Mouse (Mus musculus) T-helper 17 cell (primary cell): ENCODE data around the gene 4930404H24Rik.

ENCODE experiments used
- in situ Hi-C, 2 experiments: fragments of 300-600 bp; cut with MboI, MseI; formaldehyde crosslinking; loops; 1 replicate in 1 of 2; 2 replicates in 1 of 2; pipeline ENCODE4 v1.15.1; 2025; ENCODE audit warnings: high pct_unique_total_duplicates in 2 of 2

4930404H24Rik gene

DNA sequence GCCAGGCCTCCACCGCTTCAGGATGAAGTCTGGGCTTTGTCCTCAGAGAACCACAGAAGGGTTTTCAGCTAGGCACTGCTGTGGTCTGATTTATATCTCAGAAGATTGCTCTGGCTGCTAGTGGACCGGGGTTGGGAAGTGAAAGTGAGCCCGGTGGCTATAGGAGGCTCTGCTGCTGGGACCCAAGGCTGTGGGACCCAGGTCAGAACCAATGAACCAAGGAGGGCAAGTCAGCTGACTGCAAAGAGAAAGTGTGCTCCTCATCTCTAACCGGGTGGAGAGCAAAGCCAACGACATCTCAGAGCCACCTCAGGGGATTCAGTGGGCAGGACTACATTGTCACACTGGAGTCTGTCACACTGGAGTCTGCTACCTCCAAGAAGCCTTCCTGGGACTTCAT is 13.8 kb downstream of the 4930404H24Rik start:
- in situ Hi-C loops: no loop called here

DNA sequence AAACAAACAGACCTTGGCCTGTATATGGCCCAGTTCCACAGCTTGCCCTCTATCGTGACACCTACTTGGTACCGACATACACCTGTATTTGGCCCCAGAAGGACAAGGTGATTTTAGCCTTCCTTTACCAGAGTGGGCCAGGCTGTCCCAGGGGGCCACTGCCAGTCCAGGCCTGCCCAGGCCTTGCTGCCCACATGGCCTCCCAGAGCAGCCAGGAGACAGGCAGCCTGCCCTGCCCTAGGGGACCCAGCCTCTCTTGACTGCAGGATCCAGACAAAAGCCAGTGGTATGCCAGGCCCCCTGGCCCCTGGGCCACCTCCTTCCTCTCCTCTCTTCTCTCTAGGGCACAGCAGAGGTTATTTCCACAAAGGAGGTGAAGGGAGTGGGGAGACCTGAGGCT is 15.4 kb downstream of the 4930404H24Rik start:
- in situ Hi-C loops: no loop called here

DNA sequence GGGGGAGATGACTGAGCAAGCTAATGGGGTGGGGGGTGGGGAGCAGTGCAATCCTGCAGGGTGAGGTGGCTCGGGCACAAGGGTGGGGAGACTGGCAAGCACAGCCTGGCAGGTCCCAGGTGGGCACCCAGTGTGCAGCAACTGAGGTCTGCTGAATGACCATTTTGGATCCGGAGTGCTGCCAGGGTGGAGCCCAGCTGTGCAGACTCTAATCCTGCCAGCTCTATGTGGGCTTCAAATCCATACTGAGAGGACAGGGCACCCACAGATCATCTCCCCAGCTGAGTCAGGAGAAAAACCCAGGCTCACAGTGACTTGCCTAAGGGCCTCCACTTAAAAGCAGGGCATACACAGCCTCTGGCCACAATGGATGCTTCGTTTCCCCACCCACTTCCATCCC is 15.8 kb downstream of the 4930404H24Rik start:
- in situ Hi-C loops: no loop called here

DNA sequence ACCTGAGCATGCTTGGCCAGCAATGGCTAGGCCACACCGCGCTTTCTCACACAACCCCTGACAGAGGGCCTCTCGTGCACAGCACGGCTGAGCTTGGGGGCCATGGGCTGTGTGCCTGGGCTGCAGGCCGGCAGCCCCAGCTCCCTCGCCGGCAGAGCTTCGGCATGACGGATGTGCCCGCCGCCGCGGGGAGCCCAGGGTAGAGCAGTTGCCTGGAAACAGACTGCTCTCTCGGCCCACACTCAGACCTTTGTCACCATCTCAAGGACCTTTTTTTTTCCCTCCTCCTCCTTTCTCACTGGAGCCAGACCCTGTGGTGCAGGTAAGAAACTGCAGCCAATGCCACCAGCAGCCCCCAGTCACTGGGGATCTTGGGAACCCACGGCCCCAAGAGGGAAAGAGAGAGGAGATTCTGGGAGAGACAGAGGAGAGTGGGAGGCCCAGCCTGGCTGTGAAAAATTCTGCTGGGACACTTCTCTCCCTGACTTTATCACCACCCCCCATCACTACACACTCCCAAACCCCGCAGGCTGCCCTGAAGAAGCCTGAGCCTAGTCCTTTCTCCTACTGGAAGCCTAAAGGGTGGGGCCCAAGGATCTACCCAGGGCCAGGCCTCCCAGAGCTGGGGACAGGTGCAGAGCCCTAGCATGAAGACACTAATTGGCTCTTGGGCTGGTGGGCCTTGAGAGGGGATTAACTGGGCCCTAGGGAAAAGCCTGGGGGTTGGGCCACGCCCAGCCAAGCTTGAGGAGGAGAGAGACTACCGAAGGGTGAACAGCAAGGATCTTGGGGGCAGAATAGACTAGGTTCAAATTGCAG is 16.8 kb downstream of the 4930404H24Rik start:
- in situ Hi-C loops: no loop called here

DNA sequence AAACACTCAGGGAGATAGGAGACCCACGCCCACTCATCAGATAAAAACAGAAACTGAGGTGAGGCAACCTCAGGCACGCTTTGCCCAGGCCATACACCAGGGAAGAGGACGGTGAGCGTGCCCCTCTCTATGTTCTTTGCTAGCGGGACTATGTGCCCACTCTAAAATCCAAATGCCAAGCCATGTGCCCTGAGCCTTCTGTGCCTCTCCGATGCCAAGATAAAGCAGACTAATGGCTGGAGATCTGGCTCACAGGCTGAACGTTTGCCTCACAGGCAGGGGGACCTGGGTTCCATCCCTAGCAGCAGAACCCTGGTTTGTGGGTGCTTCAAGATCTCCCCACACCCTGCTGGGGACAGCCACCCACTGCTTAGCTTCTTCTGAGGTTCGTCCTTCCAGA is 17.5 kb downstream of the 4930404H24Rik start:
- in situ Hi-C loops: no loop called here

DNA sequence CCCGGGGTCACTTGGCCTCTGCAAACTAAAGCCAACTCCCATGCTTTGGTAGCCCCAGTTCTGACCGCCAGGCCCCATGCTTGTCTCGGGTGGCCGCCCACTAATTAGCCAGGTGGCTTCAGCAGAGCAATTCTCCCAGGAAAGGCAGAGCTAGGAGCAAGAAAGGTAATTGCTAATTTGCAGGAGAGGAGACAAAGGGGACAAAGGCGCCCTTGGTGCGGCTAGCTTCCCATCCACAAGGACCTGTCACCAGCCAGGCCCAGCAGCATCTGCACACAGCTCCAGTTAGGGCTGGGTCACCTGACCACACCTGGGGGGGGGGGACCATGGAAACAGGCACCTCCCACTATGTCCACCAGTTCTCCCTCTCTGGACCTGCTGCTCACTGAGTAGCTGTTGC is 19.0 kb downstream of the 4930404H24Rik start:
- in situ Hi-C loops: no loop called here

DNA sequence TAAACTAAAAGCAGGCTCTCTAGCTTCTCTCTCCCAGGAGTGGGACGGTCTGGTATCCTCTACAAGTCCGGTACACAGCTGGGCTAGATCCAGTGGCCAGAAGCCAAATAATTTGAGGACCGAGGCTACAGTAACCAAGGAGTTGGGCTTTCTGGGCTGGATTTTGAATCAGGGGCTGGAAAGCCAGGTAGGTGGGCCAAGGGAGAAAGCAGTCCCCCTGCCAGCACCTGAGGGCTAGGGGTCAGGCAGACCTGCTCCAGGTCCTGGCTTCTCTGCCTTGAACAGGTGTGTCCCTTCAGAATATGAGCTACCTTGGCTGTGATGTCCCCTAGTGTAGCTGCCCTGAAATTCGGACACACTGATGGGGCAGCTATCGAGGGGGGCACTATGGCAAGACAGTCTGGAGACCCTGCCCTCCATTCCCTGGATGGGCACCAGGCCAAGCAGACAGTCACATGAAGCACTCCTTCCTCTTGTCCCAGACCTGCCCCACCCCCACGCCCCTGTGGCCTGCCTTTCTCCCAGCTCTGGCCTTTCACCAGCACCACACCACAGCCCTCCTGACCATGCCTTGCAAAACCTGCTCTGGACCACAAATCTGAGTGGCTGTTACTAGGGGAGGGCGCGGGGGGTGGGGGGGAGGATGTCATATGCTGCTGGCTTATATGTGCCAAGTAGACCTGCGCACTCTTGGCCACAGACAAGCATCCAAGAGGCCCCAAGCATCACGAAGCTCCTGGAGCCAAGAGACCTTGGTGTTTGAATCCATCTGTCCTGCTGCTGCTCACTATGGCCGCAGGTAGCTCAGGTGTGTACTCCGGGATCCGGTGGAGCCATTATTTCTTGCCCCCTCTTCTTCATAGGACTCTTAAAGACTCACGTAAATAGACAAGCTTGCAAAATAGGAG is 20.1 kb downstream of the 4930404H24Rik start:
- in situ Hi-C loops: no loop called here

DNA sequence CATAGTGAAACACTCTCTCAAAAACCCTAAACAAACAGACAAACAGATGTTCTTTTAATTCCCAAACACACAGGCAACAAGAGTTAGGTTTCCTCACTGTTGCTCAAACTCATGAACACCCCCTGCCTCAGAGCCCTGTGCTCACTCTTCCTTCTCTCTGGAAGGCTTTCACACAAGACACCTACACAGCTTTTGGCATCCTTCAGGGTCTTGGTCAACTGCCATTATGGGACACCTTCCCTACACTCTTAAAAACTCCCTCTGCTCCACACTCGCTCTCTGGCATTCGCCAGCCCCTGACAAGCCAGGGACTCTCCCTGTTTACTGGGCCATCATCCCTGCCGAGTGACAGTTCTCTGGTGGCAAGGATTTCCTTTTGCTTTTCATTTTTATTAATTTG is 21.4 kb downstream of the 4930404H24Rik start:
- in situ Hi-C loops: no loop called here

DNA sequence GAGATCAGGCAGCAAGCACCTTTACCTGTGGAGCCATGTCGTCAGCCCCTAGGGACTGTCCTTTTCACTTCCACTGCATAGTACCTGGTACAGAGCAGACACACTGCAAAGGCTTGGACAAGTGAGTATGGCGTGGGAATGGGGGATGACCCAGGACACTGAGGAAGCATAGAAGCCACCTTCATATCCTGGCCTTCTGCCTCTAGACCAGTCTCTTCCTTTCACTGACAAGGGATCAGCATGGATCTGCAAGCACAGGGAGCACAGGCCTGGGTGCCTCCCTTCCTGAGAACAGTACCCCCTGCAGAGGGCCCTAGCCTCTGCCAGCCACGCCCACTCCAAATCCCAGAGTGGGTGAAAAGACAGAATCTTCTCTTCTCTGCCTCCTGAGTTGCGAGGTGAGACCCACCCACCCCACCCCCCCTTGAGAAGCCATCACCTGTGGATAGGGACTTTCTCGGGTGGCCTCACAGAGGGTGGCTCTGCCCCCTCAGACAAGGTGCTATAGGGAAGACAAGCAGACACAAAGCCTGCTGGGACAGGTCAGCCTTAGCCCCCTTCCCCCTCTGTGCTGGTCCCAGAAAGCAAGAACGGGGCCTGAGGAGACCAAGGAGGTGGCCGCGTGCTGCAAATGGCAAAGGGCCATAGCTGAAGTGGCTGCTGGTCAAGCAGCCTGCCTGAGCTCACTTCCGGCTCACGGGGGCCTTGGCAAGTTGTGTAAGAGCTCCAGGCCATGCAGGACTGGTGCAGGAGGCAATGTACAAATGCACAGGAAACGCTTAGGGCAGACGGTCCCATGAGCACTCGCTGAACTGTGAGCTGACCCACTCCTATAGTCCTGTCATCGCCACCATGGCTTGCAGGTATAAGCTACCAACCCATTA is 22.1 kb downstream of the 4930404H24Rik start:
- in situ Hi-C loops: no loop called here

DNA sequence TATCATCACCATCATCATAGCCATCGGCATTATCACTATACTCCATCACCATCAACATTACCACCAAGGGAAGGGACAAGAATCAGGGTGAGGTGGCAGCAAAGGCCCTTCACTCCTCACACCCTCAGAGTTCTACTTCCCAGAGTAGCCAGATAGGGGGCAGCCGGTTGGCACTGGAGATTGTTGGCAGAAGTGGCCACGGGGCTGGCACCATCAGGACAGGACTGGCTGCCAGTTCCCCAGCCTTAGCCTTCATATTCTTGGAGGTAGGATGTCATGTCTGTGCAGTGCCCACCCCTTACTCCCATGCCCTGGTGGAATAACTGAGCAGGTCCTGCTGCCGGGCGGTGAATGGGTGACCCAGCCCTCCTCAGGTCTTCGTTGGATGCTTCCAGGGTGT is 23.0 kb downstream of the 4930404H24Rik start:
- in situ Hi-C loops: no loop called here

DNA sequence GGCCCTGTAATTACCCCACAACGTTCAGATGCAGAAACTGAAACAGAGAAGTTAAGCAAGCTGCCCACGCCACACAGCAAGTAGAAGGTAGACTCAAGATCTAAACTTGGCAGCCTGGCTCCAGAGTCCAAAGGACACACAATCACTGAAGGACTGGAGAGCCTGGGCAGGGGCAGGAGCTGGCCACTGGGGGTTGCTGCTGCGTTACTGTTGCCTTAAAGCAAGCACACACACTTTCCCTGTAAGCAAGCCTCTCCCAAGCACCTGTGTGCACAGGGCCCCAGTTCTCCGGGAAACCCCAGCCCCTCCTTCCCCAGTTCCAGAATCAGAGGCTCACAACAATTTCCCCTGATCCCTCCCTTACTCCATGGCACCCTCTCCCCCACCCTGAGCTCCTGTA is 24.4 kb downstream of the 4930404H24Rik start:
- in situ Hi-C loops: no loop called here

DNA sequence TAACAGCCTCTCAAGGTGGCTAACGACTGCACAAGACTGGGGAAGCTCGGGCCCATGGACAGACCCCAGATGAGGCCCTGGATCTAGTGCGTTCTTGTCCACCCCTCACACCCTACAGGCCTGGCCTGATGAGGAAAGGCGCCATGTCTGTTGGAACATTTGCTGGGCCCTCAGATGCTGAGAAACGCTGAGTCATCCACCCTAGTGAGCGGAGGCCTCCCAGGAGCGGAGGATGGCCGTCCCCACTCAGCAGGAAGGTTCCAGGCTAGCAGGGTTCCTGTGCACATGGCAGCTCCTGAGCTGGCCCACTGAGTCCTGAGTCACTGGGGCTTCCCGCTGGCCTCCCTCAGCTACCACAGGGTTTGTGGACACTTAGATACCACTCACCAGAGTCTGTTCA is 27.5 kb downstream of the 4930404H24Rik start:
- in situ Hi-C loops: loop anchor here in 1 of 2 experiments (10.0 kb wide), 1 partner anchor 65 kb away; no protein-coding TSS in a partner anchor

DNA sequence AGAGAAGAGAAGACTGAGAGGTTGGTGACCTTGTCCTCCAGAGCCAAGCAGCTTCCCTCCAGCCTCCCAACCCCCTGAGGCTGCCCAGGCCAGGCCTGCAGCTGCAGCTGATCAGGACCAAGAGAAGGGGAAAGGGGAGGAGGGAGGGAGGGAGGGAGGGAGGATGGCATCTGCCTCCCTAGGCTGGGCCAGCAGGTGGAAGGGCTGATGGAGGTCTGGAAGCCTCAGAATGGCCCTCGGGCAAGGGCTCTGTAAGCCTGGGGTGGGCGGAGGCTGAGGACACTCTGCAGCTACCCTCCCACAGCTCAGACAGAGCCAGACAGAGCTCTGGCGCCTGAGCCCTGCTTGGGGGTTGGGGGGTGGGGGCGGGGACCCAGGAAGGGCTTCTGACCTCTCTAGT is 29.7 kb downstream of the 4930404H24Rik start:
- in situ Hi-C loops: loop anchor here in 1 of 2 experiments (10.0 kb wide), 1 partner anchor 63 kb away; no protein-coding TSS in a partner anchor

DNA sequence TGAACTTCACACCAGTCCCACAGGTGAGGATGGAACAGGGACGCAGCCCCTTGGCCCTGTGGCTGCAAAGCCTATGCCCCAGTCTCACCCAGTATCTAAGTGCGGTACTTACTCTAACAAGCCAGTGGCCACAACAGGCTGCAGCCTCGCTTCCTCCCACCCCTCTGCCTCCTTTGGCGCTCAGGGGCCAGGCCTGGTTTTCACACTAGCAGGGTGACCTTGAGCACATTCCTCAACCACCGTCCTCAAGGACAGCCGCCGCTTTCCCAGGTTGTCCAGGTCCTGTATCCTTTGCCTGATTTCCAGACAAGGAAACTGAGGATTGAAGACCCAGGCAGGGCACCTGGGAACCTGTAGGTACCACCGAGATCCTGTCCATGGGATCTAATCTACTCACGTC is 30.6 kb downstream of the 4930404H24Rik start:
- in situ Hi-C loops: loop anchor here in 1 of 2 experiments (10.0 kb wide), 1 partner anchor 62 kb away; no protein-coding TSS in a partner anchor

DNA sequence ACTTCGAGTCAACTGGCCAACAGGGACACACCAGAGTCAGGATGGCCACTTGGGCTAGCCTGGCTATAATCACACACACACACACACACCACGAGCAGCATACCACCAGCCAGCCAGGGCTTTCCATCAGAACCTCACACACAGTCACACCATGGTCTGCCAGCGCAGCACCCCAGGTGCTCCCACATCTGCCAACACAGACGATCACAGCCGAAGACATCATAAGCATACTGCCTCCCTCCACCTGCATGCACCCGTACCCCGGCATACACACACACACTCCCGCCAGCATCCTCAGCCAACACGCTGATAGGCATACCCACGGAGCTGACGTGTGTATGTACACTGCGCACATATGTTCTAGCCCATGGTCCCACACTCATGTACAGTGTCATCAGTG is 31.1 kb downstream of the 4930404H24Rik start:
- in situ Hi-C loops: loop anchor here in 1 of 2 experiments (10.0 kb wide), 1 partner anchor 61 kb away; no protein-coding TSS in a partner anchor

DNA sequence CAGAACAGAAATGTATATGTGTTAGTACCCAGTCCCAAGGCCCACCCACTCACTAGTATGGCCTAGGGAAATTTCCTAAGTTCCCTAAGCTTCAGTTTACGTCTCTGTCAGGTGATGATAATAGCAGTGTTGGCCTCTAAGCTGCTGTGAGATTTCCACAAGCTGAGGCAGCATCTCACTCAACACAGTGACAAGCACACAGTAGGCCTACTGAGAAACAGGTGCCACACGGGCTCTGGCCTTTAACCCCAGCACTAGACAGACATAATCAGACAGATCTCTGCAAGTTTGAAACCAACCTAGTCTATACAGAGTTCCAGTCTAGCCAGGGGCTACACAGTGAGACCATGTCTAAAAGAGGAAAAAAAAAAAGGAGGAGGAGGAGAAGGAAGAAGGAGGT is 32.1 kb downstream of the 4930404H24Rik start:
- in situ Hi-C loops: loop anchor here in 1 of 2 experiments (10.0 to 25.0 kb wide), 2 partner anchors 60 to 663 kb away; partner anchors contain the start of gene Bpifb1

DNA sequence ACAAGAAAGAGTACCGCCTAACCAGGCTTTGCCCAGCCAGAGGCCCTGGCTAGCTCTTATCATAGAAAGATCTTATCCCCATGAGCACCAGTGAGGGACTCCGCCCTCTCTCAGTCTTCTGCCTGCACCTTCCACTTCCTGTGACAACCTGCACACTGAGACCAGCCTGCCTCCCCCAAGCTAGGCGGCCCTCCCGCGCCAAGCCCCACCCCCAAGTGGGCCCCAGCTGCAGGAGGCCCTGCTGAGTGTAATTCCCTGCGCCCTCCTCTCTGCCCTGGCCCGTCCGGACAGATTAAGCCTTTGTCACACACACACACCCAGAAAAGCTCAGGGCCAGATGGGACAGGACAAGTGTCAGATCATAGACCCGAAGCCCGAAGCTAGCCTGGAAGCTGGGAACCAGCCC is 33.3 kb downstream of the 4930404H24Rik start:
- in situ Hi-C loops: loop anchor here in 1 of 2 experiments (10.0 to 25.0 kb wide), 2 partner anchors 59 to 661 kb away; partner anchors contain the start of gene Bpifb1

DNA sequence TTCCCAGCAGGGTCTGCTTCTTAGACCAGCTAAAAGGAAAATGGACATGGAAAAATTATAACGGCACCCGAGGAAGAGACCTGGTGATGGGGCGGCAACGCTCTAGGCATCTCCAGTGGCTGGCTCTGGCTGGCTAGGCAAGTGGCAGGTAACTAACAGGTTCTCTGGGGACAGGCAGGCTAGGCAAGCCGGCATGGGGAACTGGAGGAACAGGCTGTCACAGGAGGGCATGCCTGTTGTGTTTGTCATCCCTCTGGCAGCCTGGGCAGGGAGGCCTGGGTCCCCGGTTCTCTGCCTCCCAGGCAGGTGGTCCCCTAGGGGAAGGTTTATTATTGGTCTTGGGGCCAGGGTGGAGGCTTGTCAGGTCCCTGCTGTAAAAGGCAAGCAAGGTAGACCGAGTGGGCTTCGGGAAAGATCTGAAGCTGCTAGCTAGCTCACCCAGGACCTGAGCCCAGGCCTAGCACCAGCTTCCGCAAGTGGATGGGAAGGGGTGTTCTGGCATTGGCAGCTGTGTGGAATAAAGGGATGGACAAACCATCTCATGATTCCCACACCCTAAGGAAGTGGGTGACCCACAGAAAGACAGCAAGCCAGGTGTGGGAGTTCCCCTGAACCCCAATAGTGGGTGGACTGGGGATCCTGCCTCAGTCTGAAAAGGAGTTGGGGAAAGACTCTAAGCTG is 34.4 kb downstream of the 4930404H24Rik start:
- in situ Hi-C loops: loop anchor here in 1 of 2 experiments (10.0 to 25.0 kb wide), 2 partner anchors 58 to 660 kb away; partner anchors contain the start of gene Bpifb1

DNA sequence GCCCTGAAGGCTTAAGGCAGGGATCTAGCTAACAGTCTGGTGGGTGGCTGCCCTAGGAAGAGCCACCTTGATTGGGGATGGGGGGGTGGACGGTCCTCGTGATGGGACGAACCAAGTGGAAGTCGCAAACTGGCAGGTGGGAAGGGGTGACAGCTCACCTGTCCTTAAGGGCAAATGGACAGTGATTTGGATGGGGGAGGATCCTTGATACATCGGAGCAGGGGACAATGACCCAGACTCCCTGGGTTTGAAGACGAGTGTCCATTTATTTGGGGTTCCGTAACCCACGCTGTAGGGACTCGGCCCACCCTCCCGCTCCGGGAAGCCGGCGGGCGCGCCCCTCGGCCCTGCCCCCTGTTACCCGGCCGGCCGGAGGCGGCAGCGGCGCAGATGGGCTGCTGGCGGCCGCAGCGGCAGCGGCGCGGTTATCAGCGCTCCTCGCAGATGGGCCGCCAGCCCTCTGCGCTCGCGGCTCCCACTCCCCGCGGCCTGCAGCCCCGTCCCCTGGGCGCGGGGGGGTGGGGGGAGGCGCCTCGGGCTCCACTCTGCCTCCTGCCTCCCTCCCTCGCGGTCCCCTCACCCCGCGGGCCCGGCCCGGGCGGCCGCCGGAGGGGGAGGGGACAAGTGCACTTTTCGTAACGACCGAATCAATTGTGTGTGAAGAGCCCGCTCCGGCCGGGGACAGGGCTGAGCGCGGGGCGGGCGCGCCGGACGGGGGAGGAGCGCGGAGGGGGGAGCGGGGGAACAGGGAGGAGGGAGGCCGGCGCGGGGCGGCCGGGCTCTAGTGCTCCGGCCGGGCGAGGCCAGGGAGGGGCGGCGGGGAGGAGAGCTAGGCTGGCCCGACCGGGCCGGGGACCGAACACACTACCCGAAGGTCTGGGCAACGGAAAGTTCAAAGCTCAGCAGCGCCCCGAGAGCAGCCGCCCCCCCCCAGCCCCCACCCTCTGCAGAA is 35.3 kb downstream of the 4930404H24Rik start:
- in situ Hi-C loops: loop anchor here in 1 of 2 experiments (10.0 to 25.0 kb wide), 2 partner anchors 57 to 659 kb away; partner anchors contain the start of gene Bpifb1
